Mouse (Mus musculus): Measurements from ENCODE around the gene Capn5.

DNA sequence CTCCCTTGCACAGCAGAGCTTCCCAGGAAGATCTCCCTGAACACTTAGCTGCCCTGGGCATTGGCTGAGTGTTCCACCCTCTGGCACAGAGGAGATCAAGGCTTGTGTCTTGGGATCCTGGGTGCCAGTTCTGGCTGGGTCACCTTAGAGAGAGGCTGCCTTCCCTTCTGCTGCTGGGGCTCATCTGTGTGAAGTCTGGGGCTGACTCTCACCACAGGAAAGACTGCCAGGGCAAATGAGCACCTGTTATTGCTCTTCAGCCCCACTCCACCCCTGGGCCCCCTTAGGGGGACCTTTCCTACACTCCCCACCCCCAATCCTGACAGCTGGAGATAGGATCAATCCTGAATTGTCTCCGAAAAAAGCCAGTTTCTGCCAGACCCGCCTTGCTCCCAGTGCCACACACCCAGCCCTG, 996 bp downstream of the Capn5 start:
- no peak for TF ChIP-seq GATA1 (IDR thresholded peaks at IDR 0.05; ENCODE audit: borderline replicate concordance, low read length)
- TF ChIP-seq FLI1 (IDR thresholded peaks at IDR 0.05; ENCODE audit: low read length), result no peak

Measured in megakaryocyte, embryonic 14.5 days (primary cell).